Mouse (Mus musculus) neural tube, embryonic 14.5 days (tissue): Measurements from ENCODE around the gene Smg9. TPM values are rescaled to one million over a fixed set of nuclear protein-coding genes. Genes with fewer than 3 reads are reported as not detected.

ENCODE experiments used
- ATAC-seq: fragments of 200-750 bp; cut with Nextera tagmentation; 2 replicates; pipeline ENCODE4 v1.8.0; 2017; ENCODE audit warnings: low read depth, mild to moderate bottlenecking, moderate TSS enrichment, moderate library complexity
- H3K27ac ChIP-seq: fragments of 300-500 bp; sonication (generic); 2 replicates; pipeline ENCODE4 v1.5.1; 2014; ENCODE audit warnings: low read depth, mild to moderate bottlenecking, control low read depth, low read length, moderate library complexity, mixed read lengths
- H3K27me3 ChIP-seq: fragments of 300-500 bp; sonication (generic); 2 replicates; pipeline ENCODE4 v1.6.1; 2014; ENCODE audit warnings: low read length; ENCODE audit not compliant: control insufficient read depth, insufficient read depth
- H3K36me3 ChIP-seq: fragments of 300-500 bp; sonication (generic); 2 replicates; pipeline ENCODE4 v1.6.1; 2014; ENCODE audit warnings: low read length, mixed read lengths; ENCODE audit not compliant: control insufficient read depth, insufficient read depth
- H3K4me1 ChIP-seq: fragments of 300-500 bp; sonication (generic); 2 replicates; pipeline ENCODE4 v1.6.1; 2014; ENCODE audit warnings: low read length; ENCODE audit not compliant: control insufficient read depth, insufficient read depth
- H3K4me2 ChIP-seq: fragments of 300-500 bp; sonication (generic); 2 replicates; pipeline ENCODE4 v1.6.1; 2014; ENCODE audit warnings: mild to moderate bottlenecking, low read depth, low read length, control low read depth
- H3K4me3 ChIP-seq: fragments of 300-500 bp; sonication (generic); 2 replicates; pipeline ENCODE4 v1.5.1; 2014; ENCODE audit warnings: low read depth, low read length, control low read depth, mixed read lengths
- H3K9ac ChIP-seq: fragments of 300-500 bp; sonication (generic); replicated peaks from 2 replicates; pipeline ENCODE4 v1.6.1; 2014; ENCODE audit warnings: low read depth, mild to moderate bottlenecking, control low read depth, low read length, mixed read lengths
- H3K9me3 ChIP-seq: fragments of 300-500 bp; sonication (generic); 2 replicates; pipeline ENCODE4 v1.6.1; 2016; ENCODE audit warnings: low read length; ENCODE audit not compliant: control insufficient read depth
- WGBS: fragments of 180-500 bp; shearing (Covaris S2); extraction: QIAGEN DNeasy Blood & Tissue Kit; methylation state at CpG from one replicate; pipeline ENCODE4 v1.1.7; 2014; 5-methylcytosine and 5-hydroxymethylcytosine counted together
- polyA plus RNA-seq: library from polyadenylated mRNA; unstranded; fragments of >200 nt; fragmentation: Nextera tagmentation; extraction: Ambion mirVana; gene quantifications from 2 replicates; pipeline ENCODE4 v1.2.1, GENCODE M21; 2014

Smg9 gene
- polyA plus RNA-seq, 1 experiment from 2014 or later, result 34.9 TPM

DNA sequence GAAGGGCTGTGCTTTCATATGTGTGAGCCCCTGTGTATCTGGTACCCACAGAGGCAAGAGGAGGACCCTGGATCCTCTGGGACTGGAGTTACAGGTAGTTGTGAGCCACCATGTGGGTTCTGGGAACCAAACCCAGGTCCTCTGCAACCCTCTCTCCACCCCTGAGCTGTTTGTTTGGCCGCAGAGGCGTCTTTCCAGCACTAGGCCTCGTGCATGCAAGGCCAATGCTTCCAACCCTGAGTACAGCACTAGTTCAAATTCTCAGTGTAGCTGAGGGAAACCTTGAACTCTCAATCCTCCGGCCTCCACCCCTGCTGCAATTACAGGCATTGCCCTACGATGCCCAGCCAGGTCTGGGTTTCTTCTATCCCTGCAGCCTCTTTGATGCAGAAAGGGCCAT, 29.3 kb downstream of the Smg9 start:
- Histone ChIP-seq H3K9ac (no peak overlapping the region), H3K4me2 (no peak overlapping the region), H3K4me3 (no peak overlapping the region), H3K4me1 (no peaks in the 10 kb centered on the region), H3K36me3 (no peaks in the 10 kb centered on the region), H3K9me3 (no peaks in the 10 kb centered on the region), H3K27me3 (no peaks in the 10 kb centered on the region), H3K27ac (no peak overlapping the region)
- WGBS, result 96% methylated on average over 5 of the region's 5 CpGs
- no peak for ATAC-seq

DNA sequence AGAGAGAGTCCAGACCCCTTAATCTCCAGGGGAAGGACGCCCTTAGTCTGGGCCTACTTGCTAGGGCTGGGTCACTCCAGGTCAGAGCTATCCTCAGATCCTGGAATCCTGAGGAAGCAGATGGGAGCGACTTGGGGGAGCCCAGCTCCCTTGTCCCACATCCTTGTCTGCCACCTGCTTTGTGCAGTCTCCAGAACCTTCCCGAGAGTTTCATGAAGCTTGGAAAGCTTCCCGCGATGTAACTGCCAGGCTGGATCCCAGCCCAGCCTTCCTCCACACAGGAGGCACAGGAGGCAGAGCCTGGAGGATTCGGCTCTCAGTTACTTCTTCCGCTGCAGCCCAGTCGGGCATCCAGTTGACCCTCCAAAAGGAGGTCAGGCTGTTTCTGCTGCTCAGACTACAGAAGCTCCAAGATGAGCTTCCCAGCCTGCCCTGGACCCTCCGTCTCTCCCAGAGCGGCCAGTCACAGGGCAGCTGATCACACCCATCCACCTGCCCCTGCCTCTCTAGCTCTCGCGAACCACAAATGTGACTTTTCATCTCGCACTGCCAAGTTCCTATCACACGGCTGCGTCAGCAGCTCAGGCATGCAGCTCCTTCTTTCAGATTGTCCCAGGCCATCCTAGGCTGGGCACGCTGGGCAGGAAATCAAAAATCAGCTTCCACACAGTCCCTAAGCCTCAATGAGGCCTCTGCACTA, 30.1 kb downstream of the Smg9 start:
- H3K27me3 ChIP-seq, result no peaks in the 10 kb centered on the region
- H3K4me1 ChIP-seq, result no peaks in the 10 kb centered on the region
- H3K27ac ChIP-seq, result no peak overlapping the region
- H3K36me3 ChIP-seq, result no peaks in the 10 kb centered on the region
- H3K4me2 ChIP-seq, result no peak overlapping the region
- no peak overlapping the region for H3K4me3 ChIP-seq
- no peak for ATAC-seq
- WGBS, result 70% methylated on average over 16 of the region's 16 CpGs
- no peaks in the 10 kb centered on the region for H3K9me3 ChIP-seq
- H3K9ac ChIP-seq, result no peak overlapping the region

DNA sequence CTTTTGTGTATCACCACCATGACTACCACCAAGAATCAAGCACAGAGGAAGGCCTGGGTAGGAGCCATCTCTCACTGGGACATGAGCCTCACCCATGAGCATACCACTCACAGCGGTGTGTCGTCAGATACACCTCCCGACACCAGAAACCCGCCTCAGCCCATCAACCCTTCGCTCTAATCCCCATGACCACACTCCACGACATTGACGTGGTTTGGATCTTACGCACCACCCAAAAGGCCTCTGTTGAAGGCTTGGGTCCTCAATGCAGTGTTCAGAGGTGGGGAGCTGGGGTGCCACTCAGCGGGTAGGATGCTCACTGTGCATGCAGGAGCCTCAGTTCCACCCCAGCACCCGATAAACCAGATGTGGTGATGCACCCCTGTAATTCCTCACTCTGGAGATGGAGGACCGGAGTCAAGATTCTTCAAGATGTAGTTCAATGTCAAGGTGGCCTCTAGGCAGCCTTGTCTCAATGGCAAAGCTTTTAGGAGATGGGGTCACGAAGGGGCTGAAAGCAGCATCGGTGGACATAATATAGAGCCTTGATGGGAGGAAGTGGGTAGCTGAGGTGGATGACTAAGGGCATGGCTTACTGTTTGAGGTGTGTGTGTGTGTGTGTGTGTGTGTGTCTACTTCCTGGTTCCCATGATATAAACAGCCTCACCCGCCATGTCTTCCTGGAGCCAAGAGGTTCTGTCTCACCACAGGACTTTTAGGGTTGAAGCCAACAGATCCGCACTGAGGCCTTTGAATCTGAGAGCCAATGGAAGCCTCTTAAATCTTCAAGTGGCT, 31.3 kb downstream of the Smg9 start:
- no peak overlapping the region for H3K4me2 ChIP-seq
- 90% methylated on average over 15 of the region's 15 CpGs for WGBS

DNA sequence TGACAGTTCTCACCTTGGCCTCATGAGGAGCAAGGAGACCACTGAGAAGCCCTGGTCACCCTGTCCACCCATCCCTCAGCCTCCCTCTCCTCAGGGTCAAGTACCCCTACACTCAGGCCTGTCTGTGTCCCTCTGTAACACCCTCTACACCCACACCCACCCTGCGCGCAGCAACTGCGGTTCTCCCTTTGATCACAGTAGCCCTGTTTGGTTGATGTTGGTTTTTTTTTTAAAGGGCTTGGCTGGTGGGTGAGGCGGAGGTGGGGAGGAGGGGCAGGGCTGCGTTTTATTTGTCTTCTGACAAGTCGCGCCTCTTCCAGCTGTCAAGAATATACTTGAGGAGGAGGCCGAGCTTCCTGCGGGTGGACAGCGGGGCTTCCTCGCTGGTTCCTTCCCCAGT, 32.3 kb downstream of the Smg9 start:
- no peak overlapping the region for H3K9ac ChIP-seq
- H3K4me2 ChIP-seq, result no peak overlapping the region
- no peak overlapping the region for H3K4me3 ChIP-seq
- no peaks in the 10 kb centered on the region for H3K9me3 ChIP-seq
- WGBS, result 69% methylated on average over 11 of the region's 11 CpGs
- H3K27ac ChIP-seq, result no peak overlapping the region
- no peaks in the 10 kb centered on the region for H3K4me1 ChIP-seq
- H3K36me3 ChIP-seq, result no peaks in the 10 kb centered on the region
- H3K27me3 ChIP-seq, result no peaks in the 10 kb centered on the region
- ATAC-seq, result no peak

More for the DNA sequence above, 31.3 kb downstream of the Smg9 start:
- no peaks in the 10 kb centered on the region for H3K27me3 ChIP-seq
- no peaks in the 10 kb centered on the region for H3K36me3 ChIP-seq
- no peak overlapping the region for H3K4me3 ChIP-seq
- no peaks in the 10 kb centered on the region for H3K9me3 ChIP-seq
- H3K9ac ChIP-seq, result no peak overlapping the region
- ATAC-seq, result no peak
- no peaks in the 10 kb centered on the region for H3K4me1 ChIP-seq
- no peak overlapping the region for H3K27ac ChIP-seq

DNA sequence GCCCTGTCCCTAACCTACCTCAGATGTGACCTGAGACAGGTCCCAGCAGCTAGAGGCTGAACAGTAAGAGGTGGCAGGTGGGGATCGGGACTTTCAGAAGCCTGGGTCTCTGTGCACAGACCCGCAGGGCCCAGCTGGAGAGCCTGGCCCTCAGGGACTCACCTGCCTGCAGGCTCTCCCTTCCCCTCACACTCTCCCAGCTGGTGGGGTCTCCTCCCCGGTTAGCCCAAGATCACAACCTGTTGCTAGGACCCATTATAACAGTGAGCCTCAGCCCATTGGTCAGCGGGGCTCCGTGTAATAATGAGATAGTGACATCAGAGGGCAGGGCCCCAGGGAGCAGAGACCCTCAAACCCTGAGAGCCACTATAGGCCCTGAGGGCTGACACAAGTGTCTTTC, 35.9 kb downstream of the Smg9 start:
- Histone ChIP-seq H3K27ac (no peak overlapping the region), H3K4me2 (no peak overlapping the region), H3K9ac (no peak overlapping the region), H3K4me1 (no peaks in the 10 kb centered on the region), H3K9me3 (no peaks in the 10 kb centered on the region), H3K36me3 (no peaks in the 10 kb centered on the region), H3K4me3 (no peak overlapping the region), H3K27me3 (no peaks in the 10 kb centered on the region)
- WGBS, result 75% methylated on average over 5 of the region's 5 CpGs
- no peak for ATAC-seq

DNA sequence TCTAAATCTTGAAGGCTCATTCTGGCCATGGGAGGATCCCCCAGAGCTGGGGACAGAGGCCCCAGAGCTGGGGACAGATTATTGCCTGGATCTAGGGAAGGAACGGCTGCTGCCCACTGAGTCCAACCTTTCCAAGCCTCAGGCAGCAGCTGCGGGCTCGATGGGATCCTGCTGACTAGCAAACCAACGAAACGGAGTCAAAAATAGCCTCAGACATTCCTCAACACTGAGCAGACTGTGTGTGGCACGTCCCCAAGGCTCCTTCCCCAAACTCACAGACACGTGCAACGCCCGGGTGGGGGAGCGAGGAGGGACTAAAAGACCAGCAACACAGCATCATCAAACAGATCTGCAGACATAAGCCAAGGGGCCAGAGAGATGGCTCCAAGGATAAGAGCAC, 38.6 kb downstream of the Smg9 start:
- H3K27me3 ChIP-seq, result no peaks in the 10 kb centered on the region
- no peak overlapping the region for H3K27ac ChIP-seq
- WGBS, result 76% methylated on average over 10 of the region's 10 CpGs
- no peak overlapping the region for H3K4me3 ChIP-seq
- no peak for ATAC-seq
- H3K4me2 ChIP-seq, result no peak overlapping the region
- H3K9ac ChIP-seq, result no peak overlapping the region
- H3K36me3 ChIP-seq, result no peaks in the 10 kb centered on the region
- H3K4me1 ChIP-seq, result no peaks in the 10 kb centered on the region
- no peaks in the 10 kb centered on the region for H3K9me3 ChIP-seq

DNA sequence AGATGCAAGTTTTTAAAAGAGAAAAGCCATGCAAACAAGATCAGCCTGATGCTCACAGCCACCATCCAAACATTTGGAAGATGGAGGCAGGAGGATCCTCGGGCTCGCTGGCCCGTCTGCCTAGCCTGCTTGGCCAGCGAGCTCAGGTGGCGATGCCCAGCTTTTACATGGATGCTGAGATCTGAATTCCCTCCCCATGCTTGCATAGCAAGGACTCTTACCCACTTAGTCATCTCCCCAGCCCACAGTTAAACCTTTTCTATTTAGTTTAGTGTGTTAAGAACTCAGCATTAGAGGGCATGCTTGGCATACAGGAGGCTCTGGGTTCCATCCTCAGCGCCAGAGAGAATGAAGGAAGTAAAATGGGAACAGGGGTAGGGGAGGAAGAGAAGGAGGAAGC, 39.8 kb downstream of the Smg9 start:
- no peak overlapping the region for H3K4me2 ChIP-seq
- 79% methylated on average over 6 of the region's 6 CpGs for WGBS
- H3K27me3 ChIP-seq, result no peaks in the 10 kb centered on the region
- H3K9me3 ChIP-seq, result no peaks in the 10 kb centered on the region
- no peak overlapping the region for H3K9ac ChIP-seq
- H3K36me3 ChIP-seq, result no peaks in the 10 kb centered on the region
- H3K27ac ChIP-seq, result no peak overlapping the region
- H3K4me1 ChIP-seq, result no peaks in the 10 kb centered on the region
- ATAC-seq, result no peak
- no peak overlapping the region for H3K4me3 ChIP-seq

DNA sequence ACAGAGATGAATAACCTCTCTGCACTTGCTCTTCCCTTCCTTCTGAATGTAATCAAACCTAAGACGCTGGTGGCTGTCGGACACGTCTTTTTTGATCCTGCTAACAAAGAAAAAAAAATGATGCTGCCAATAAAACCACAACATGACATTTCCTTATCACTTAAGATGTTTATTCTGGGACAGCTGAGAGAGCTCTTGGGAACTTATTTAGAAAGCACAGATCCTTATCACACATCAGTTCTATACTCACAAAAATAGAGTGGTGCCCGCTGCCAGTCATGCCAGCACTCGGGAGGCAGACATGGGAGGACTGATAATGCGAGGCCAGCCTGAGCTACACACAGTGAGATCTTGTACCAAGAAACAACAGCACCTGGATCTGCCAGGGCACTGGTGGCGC, 40.5 kb downstream of the Smg9 start:
- no peaks in the 10 kb centered on the region for H3K27me3 ChIP-seq
- no peak for ATAC-seq
- no peak overlapping the region for H3K27ac ChIP-seq
- 85% methylated on average over 7 of the region's 7 CpGs for WGBS
- no peaks in the 10 kb centered on the region for H3K36me3 ChIP-seq
- H3K9me3 ChIP-seq, result no peaks in the 10 kb centered on the region
- H3K4me3 ChIP-seq, result no peak overlapping the region
- no peaks in the 10 kb centered on the region for H3K4me1 ChIP-seq
- no peak overlapping the region for H3K9ac ChIP-seq
- no peak overlapping the region for H3K4me2 ChIP-seq

DNA sequence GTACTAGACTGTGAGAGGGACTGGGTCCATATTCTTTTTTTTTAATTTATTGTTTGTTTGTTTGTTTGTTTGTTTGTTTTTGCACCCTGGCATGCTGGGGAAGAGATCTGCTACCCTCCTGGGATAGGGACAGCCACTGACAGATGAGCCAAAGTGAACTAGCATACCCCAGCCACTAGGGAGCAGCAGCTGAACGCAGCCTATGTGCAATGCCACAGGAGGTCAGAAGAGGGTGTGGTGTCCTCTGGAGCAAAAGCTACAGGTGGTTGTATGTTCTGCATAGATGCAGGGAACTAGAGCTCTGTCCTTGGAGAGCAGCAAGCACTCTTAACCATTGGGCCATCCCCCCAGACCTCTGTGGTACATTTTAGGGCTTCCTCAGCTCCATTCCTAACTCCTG, 42.4 kb downstream of the Smg9 start:
- Histone ChIP-seq H3K36me3 (no peaks in the 10 kb centered on the region), H3K4me2 (no peak overlapping the region), H3K4me1 (no peaks in the 10 kb centered on the region), H3K27ac (no peak overlapping the region), H3K4me3 (no peak overlapping the region), H3K27me3 (no peaks in the 10 kb centered on the region), H3K9me3 (no peaks in the 10 kb centered on the region), H3K9ac (no peak overlapping the region)
- no peak for ATAC-seq
- 0% methylated on average over 1 of the region's 1 CpGs for WGBS
